22 mouse cellular contexts compared by ENCODE assay signal in the genomic region with DNA sequence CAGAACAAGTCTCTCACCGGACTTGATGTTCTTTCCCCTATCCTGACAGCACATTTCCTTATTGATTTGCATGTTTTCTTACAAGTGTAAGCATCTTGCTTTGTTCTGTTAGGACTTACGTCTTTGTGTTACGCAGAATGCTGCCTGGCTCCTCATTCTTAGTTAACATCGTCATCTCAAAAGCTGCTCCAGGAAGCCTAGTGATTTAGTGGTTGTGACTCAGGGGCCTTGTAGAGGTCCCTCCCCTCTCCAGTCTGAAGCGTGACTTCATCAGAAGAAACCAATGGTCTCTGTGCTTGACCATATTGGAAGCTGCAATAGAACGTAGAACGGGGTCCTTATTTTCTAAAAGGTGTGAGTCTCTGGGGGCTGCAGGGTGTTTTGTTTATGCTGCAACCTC.
"Had no signal": no experiment of that assay in that cellular context is flagged by ENCODE, and none has a peak within 500 bp of the region (broad histone marks: within the 10 kb centered on the region; RNA-seq: fewer than 3 reads in every experiment).

No protein-coding gene starts in this region.

- H3K9me3 ChIP-seq: limb, embryonic 10.5 days; limb, embryonic 13.5 days; liver, embryonic 12.5 days; liver, embryonic 15.5 days; lung, embryonic 15.5 days; neural tube, embryonic 12.5 days; neural tube, embryonic 15.5 days; stomach, embryonic 15.5 days had no signal

- H3K36me3 ChIP-seq: limb, embryonic 10.5 days; limb, embryonic 13.5 days; liver, embryonic 12.5 days; liver, embryonic 15.5 days; lung, embryonic 15.5 days; neural tube, embryonic 12.5 days; neural tube, embryonic 15.5 days; stomach, embryonic 15.5 days had no signal

- ATAC-seq: liver, embryonic 12.5 days had no signal

- H3K4me2 ChIP-seq: limb, embryonic 13.5 days; liver, embryonic 12.5 days; liver, embryonic 15.5 days; lung, embryonic 15.5 days; midbrain, embryonic 11.5 days; neural tube, embryonic 12.5 days; neural tube, embryonic 15.5 days; stomach, embryonic 15.5 days had no signal

- H3K4me1 ChIP-seq: liver, embryonic 12.5 days; liver, embryonic 15.5 days; stomach, embryonic 15.5 days had no signal

- H3K27ac ChIP-seq: limb, embryonic 10.5 days; limb, embryonic 13.5 days; liver, embryonic 12.5 days; liver, embryonic 15.5 days; lung, embryonic 15.5 days; neural tube, embryonic 12.5 days; neural tube, embryonic 15.5 days; stomach, embryonic 15.5 days had no signal

- H3K9ac ChIP-seq: limb, embryonic 13.5 days; liver, embryonic 12.5 days; liver, embryonic 15.5 days; lung, embryonic 15.5 days; neural tube, embryonic 12.5 days; neural tube, embryonic 15.5 days; stomach, embryonic 15.5 days had no signal

- H3K27me3 ChIP-seq: limb, embryonic 13.5 days; liver, embryonic 12.5 days; liver, embryonic 15.5 days; lung, embryonic 15.5 days; neural tube, embryonic 12.5 days; neural tube, embryonic 15.5 days; stomach, embryonic 15.5 days had no signal

- DNase-seq: kidney, postnatal 14 days; kidney, postnatal 4 days; liver; lung, adult 18-20 months; lung, postnatal 10 days; lung, postnatal 36 days; midbrain, embryonic 14.5 days; right cerebral cortex, adult 18-20 months; right cerebral cortex, postnatal 14 days; right cerebral cortex, postnatal 4 days; spleen, adult 18-20 months; thymus, adult 18-20 months; thymus, postnatal 36 days had no signal

- H3K4me3 ChIP-seq: limb, embryonic 10.5 days; limb, embryonic 13.5 days; liver, embryonic 12.5 days; liver, embryonic 15.5 days; lung, embryonic 15.5 days; neural tube, embryonic 12.5 days; neural tube, embryonic 15.5 days; stomach, embryonic 15.5 days had no signal
